Mouse (Mus musculus) myocyte (in vitro differentiated cells): ENCODE measurements at regions not wholly inside any gene's neighbourhood (a gene's known extent, or its start where the extent isn't known, plus 50 kb on each side); places are given as distances from the start of the nearest gene placed in this dataset.

Source experiments
- CEBPB ChIP-seq: IDR thresholded peaks from 2 replicates; pipeline ENCODE4 v1.6.1; 2011; ENCODE audit warnings: mild to moderate bottlenecking, moderate library complexity; ENCODE audit not compliant: poor library complexity, insufficient read depth, severe bottlenecking
- E2F4 ChIP-seq: IDR thresholded peaks from one replicate; pipeline ENCODE4 v1.6.1; 2011; ENCODE audit warnings: mild to moderate bottlenecking, control low read depth, moderate library complexity; ENCODE audit not compliant: insufficient read depth
- MAX ChIP-seq: IDR thresholded peaks from one replicate; pipeline ENCODE4 v1.6.1; 2011; ENCODE audit warnings: low read depth, mild to moderate bottlenecking, control low read depth
- MYOD1 ChIP-seq, 3 experiments: IDR thresholded peaks; one replicate each; pipeline ENCODE4 v1.6.1; 2011; ENCODE audit warnings: control low read depth in 2 of 3, low read depth in 2 of 3, mild to moderate bottlenecking in 2 of 3, moderate library complexity in 1 of 3; ENCODE audit not compliant: insufficient read length in 2 of 3, control insufficient read depth in 1 of 3
- MYOG ChIP-seq, 3 experiments: IDR thresholded peaks; one replicate each; pipeline ENCODE4 v1.6.1; 2011; ENCODE audit warnings: control low read depth in 2 of 3, low read depth in 2 of 3, mild to moderate bottlenecking in 2 of 3; ENCODE audit not compliant: insufficient read length in 2 of 3, control insufficient read depth in 1 of 3, insufficient read depth in 1 of 3
- POLR2A ChIP-seq: IDR thresholded peaks from one replicate; pipeline ENCODE4 v1.6.1; 2011; ENCODE audit warnings: low read depth, mild to moderate bottlenecking, control low read depth, moderate library complexity; ENCODE audit not compliant: insufficient read length
- POLR2AphosphoS2 ChIP-seq: IDR thresholded peaks from one replicate; pipeline ENCODE4 v1.6.1; 2011; ENCODE audit warnings: low read depth, control low read depth; ENCODE audit not compliant: insufficient read length
- REST ChIP-seq: IDR thresholded peaks from one replicate; pipeline ENCODE4 v1.6.1; 2011; ENCODE audit warnings: mild to moderate bottlenecking, control low read depth, moderate library complexity; ENCODE audit not compliant: insufficient read depth, insufficient read length
- SRF ChIP-seq: IDR thresholded peaks from one replicate; pipeline ENCODE4 v1.6.1; 2011; ENCODE audit warnings: low read depth; ENCODE audit not compliant: control insufficient read depth, insufficient read length
- TCF12 ChIP-seq: IDR thresholded peaks from one replicate; pipeline ENCODE4 v1.6.1; 2011; ENCODE audit warnings: mild to moderate bottlenecking, control low read depth; ENCODE audit not compliant: poor library complexity, insufficient read depth, severe bottlenecking
- USF1 ChIP-seq: IDR thresholded peaks from one replicate; pipeline ENCODE4 v1.6.1; 2011; ENCODE audit warnings: low read depth, mild to moderate bottlenecking, control low read depth, moderate library complexity

GRCm38 (mm10) chr9:90490561-90491152, 220.1 kb upstream of the Tbc1d2b start:
- TF ChIP-seq MYOD1 (IDR thresholded peaks at IDR 0.05; ENCODE audit: control insufficient read depth in 1 of 3, insufficient read length in 2 of 3, low read depth in 2 of 3) (no peak), POLR2A (no peak), POLR2AphosphoS2 (no peak), MAX (no peak), CEBPB (no peak), REST (no peak), USF1 (no peak), TCF12 (no peak), MYOG (IDR thresholded peaks at IDR 0.05; ENCODE audit: control insufficient read depth in 1 of 3, insufficient read depth in 1 of 3, insufficient read length in 2 of 3, low read depth in 2 of 3) (no peak), E2F4 (no peak), SRF (no peak)
